ENCODE assay signal across 22 mouse cellular contexts in the genomic region with DNA sequence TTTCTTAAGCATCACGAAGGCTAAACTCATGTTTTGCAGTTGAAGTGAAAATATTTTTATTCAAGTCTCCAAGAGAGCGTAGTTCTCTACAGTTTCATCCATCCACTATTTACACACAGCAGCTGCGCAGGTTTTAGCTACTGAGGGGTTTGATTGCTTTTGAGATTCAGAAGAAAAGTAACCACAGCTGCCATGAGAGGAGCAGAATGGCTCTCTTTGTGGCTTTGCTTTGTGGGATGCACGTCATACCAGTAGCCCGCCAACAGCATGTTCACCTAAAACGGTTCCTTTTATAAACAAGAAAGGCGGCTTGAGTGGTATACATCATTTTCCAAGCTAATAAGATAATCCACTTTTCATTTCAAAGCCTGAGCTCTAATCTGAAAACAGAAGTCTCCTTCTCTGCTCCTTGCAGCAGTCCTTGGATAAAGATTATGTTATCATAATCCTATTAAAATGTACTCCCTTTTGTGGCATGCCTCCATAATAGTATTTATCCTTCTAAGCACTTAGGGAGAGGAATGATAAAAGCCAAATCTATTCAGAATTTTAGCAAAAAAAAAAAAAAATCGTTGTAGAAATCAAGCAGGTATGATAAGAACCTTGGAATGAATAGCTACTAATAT. TPM values are rescaled to one million over a fixed set of nuclear protein-coding genes. Genes with fewer than 3 reads are reported as not detected.
DNase-seq lines count a peak whose midpoint lies in the region; ATAC-seq lines count a peak whose summit lies in the region.
"Had no signal": no experiment of that assay in that cellular context is flagged by ENCODE, and none has a peak within 500 bp of the region (broad histone marks: within the 10 kb centered on the region; RNA-seq: fewer than 3 reads in every experiment).

No protein-coding gene starts in this region.

- H3K9ac ChIP-seq in midbrain, embryonic 14.5 days (replicated peaks; ENCODE audit: low read length), result no peak overlapping the region
- H3K9ac ChIP-seq: heart, embryonic 13.5 days; kidney, embryonic 15.5 days had no signal

- ATAC-seq in midbrain, embryonic 14.5 days (ENCODE audit: low FRiP score, low TSS enrichment), result peak; percentile 53; the same call in 1 of the 2 replicates
- ATAC-seq: activated CD4-positive, CD25-positive, alpha-beta regulatory T cell, adult 4 months; inflammation-experienced regulatory T-cells, adult 6 months had no signal

- DNase-seq in embryo, embryonic 11 days, result peak; percentile 2
- DNase-seq in embryo, embryonic 10.5 days (ENCODE audit: low spot score), result no peak
- peak; percentile 23 for DNase-seq in thymus, postnatal 4 days
- DNase-seq in thymus, adult 18-20 months, result no peak
- DNase-seq in midbrain, embryonic 14.5 days, result peak; percentile 60
- DNase-seq in left cerebral cortex, adult 18-20 months (ENCODE audit: low spot score in 2 of 2), result no peak
- no peak for DNase-seq in cerebellum, postnatal 25 days
- DNase-seq in heart, adult 8-10 months (ENCODE audit: low spot score), result no peak
- DNase-seq: cerebellum, adult 11 months; liver; lung, adult 18-20 months; right cerebral cortex, postnatal 14 days had no signal

- 17% methylated on average over 8 of the region's 8 CpGs for WGBS in midbrain, embryonic 14.5 days

- H3K27me3 ChIP-seq in midbrain, embryonic 14.5 days (ENCODE audit: control insufficient read depth, insufficient read depth, low read length), result no peaks in the 10 kb centered on the region
- H3K27me3 ChIP-seq: heart, embryonic 13.5 days; kidney, embryonic 15.5 days had no signal

- no peaks in the 10 kb centered on the region for H3K36me3 ChIP-seq in midbrain, embryonic 14.5 days (ENCODE audit: control insufficient read depth, insufficient read depth, low read length)
- H3K36me3 ChIP-seq: heart, embryonic 13.5 days; kidney, embryonic 15.5 days had no signal

- peaks cover 6% of the 10 kb centered on the region; the same call in 1 of the 2 replicates for H3K4me1 ChIP-seq in midbrain, embryonic 14.5 days (ENCODE audit: control insufficient read depth, insufficient read depth, low read length)
- H3K4me1 ChIP-seq: heart, embryonic 13.5 days; kidney, embryonic 15.5 days had no signal

- no peaks in the 10 kb centered on the region for H3K9me3 ChIP-seq in midbrain, embryonic 14.5 days (ENCODE audit: control insufficient read depth, low read length)
- H3K9me3 ChIP-seq: heart, embryonic 13.5 days; kidney, embryonic 15.5 days had no signal

- no peak overlapping the region for H3K4me2 ChIP-seq in midbrain, embryonic 14.5 days (ENCODE audit: low read length)
- H3K4me2 ChIP-seq: heart, embryonic 13.5 days; kidney, embryonic 15.5 days had no signal

- no peak overlapping the region for H3K4me3 ChIP-seq in midbrain, embryonic 14.5 days (replicated peaks; ENCODE audit: low read depth, low read length)
- H3K4me3 ChIP-seq: heart, embryonic 13.5 days; kidney, embryonic 15.5 days had no signal

- H3K27ac ChIP-seq in midbrain, embryonic 14.5 days (replicated peaks; ENCODE audit: low read depth, low read length), result 0 out of 2 replicates have a peak overlapping the region, but pooled peaks have one; percentile 20
- H3K27ac ChIP-seq: heart, embryonic 13.5 days; kidney, embryonic 15.5 days; macrophage had no signal

RNA-seq across cellular contexts. Expression of gene Iqschfp, which starts 26.7 kb away (rescaled TPM):
- polyA plus RNA-seq in midbrain, embryonic 14.5 days (2014; fragmentation: Nextera tagmentation; extraction: Ambion mirVana), result 4.9 and 7.6 TPM in 2 replicates
- total RNA-seq in left cerebral cortex, adult 18-20 months (2021), result 10 to 100 TPM; 10.2 to 15.2 TPM
- not detected for total RNA-seq in heart, adult 8-10 months (2022)
- total RNA-seq: common myeloid progenitor, adult 5-6 weeks; hematopoietic stem cell, adult 5-6 weeks; neutrophil, adult 5-6 weeks had no signal
- polyA plus RNA-seq: activated CD4-positive, CD25-positive, alpha-beta regulatory T cell, adult 4 months; gonadal fat pad, adult 2 months; heart, embryonic 13.5 days; inflammation-experienced regulatory T-cells, adult 6 months; kidney, embryonic 15.5 days; macrophage had no signal

RNA-seq across cellular contexts. Expression of gene Iqcj, which starts 26.7 kb away (rescaled TPM):
- 0.55 and 1.4 TPM in 2 replicates for polyA plus RNA-seq in midbrain, embryonic 14.5 days (2014; fragmentation: Nextera tagmentation; extraction: Ambion mirVana)
- total RNA-seq in left cerebral cortex, adult 18-20 months (2021), result 1 to 10 TPM; 1.9 to 3.1 TPM
- total RNA-seq in heart, adult 8-10 months (2022), result not detected
- total RNA-seq: adrenal gland, postnatal 4 days; common myeloid progenitor, adult 5-6 weeks; hematopoietic stem cell, adult 5-6 weeks had no signal
- polyA plus RNA-seq: activated CD4-positive, CD25-positive, alpha-beta regulatory T cell, adult 4 months; gonadal fat pad, adult 2 months; heart, embryonic 13.5 days; inflammation-experienced regulatory T-cells, adult 6 months; kidney, embryonic 15.5 days; macrophage had no signal

Comparison
In these comparisons a context has a peak if more than half of its experiments do, and no peak if none do; other contexts are left out.
1. DNase-seq: peak in embryo, embryonic 11 days (single experiment), thymus, postnatal 4 days (single experiment) and midbrain, embryonic 14.5 days (single experiment); none in embryo, embryonic 10.5 days (single experiment), thymus, adult 18-20 months (0 of 2), left cerebral cortex, adult 18-20 months (0 of 2), cerebellum, postnatal 25 days (0 of 2) and heart, adult 8-10 months (single experiment).
2. RNA of gene Iqschfp, which starts 26.7 kb away (total RNA-seq): 10.2 to 15.2 TPM in left cerebral cortex, adult 18-20 months; not detected in heart, adult 8-10 months; every median in the first group is over 10 times any median in the second.